Mouse (Mus musculus) ovary, postnatal 14 days (tissue): ENCODE results near the gene Cd8b1.

Experiments used
- DNase-seq: peaks from one replicate; pipeline ENCODE4 v3.0.0; 2022; ENCODE audit warnings: low spot score

Gene Cd8b1

GRCm38 (mm10) chr6:71351201-71351600, 28.6 kb downstream of the Cd8b1 start:
- DNase-seq, result no peak

GRCm38 (mm10) chr6:71352201-71352600, 29.6 kb downstream of the Cd8b1 start:
- DNase-seq, result no peak

- no peak for DNase-seq
These were observed 30.4 kb downstream of the Cd8b1 start for GRCm38 (mm10) chr6:71352866-71353427.

GRCm38 (mm10) chr6:71353722-71354121, 31.1 kb downstream of the Cd8b1 start:
- DNase-seq, result no peak

- no peak for DNase-seq
These were observed 34.9 kb downstream of the Cd8b1 start for GRCm38 (mm10) chr6:71357493-71357892.

GRCm38 (mm10) chr6:71360221-71360620, 37.6 kb downstream of the Cd8b1 start:
- no peak for DNase-seq

- DNase-seq, result no peak
These were observed 38.2 kb downstream of the Cd8b1 start for GRCm38 (mm10) chr6:71360751-71361150.

GRCm38 (mm10) chr6:71361156-71361670, 38.6 kb downstream of the Cd8b1 start:
- DNase-seq, result peak; percentile 2

- no peak for DNase-seq
These were observed 41.4 kb downstream of the Cd8b1 start for GRCm38 (mm10) chr6:71363995-71364394.

- DNase-seq, result no peak
These were observed 46.8 kb downstream of the Cd8b1 start for GRCm38 (mm10) chr6:71369416-71369815.

- no peak for DNase-seq
These were observed 48.6 kb downstream of the Cd8b1 start for GRCm38 (mm10) chr6:71371085-71371605.

GRCm38 (mm10) chr6:71372041-71372720, 49.6 kb downstream of the Cd8b1 start:
- DNase-seq, result no peak

GRCm38 (mm10) chr6:71373249-71373775, 50.7 kb downstream of the Cd8b1 start, which contains the start of gene Cd8a:
Gene Cd8a, plus strand, starts transcription at chr6:71373427.
- no peak for DNase-seq

- no peak for DNase-seq
These were observed 51.8 kb downstream of the Cd8b1 start for GRCm38 (mm10) chr6:71374311-71374829.

- DNase-seq, result no peak
These were observed 52.3 kb downstream of the Cd8b1 start for GRCm38 (mm10) chr6:71374921-71375320.

GRCm38 (mm10) chr6:71376711-71377110, 54.1 kb downstream of the Cd8b1 start:
- no peak for DNase-seq

- DNase-seq, result no peak
These were observed 59.1 kb downstream of the Cd8b1 start for GRCm38 (mm10) chr6:71381654-71382053.
